Mouse (Mus musculus): ENCODE results near the gene Agap2. TPM values are rescaled to one million over a fixed set of nuclear protein-coding genes. Genes with fewer than 3 reads are reported as not detected.

The Agap2 gene
- total RNA-seq (2012; rRNA removed), result 43.5 and 46.0 TPM in 2 replicates
- 24.8 and 27.8 TPM in 2 replicates for total RNA-seq (2014; rRNA removed)
- polyA plus RNA-seq (2012; ENCODE audit: insufficient read length, low read depth), result 26.1 and 27.8 TPM in 2 replicates

DNA sequence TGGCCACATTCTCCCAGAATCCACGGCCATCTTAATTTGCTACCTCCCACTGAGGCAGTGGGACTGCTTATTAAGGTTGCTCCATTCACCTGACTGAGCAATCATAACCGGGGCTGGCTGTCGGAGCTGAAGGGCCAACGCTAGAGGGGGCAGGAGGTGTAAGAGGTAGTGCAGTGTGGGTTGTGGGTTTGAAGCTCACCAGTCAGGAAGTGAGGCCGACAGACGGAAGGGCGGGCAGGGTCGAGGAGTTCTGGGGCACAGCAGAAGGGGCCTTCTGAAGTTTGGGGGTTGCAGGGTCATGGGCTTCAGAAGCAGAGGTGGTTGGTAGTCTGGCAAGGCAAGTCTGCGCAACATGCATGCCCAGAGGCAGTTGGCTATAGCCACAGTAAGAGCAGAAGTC lies at the start of gene Agap2:
TSS of gene Agap2 (plus strand) at position 205 of the 400 bp plus-strand sequence.
- peak within 1 kb of the TSS; percentile 59 for H3K4me2 ChIP-seq (ENCODE audit: insufficient read depth, low read depth, poor library complexity, severe bottlenecking)
- H3K9ac ChIP-seq (ENCODE audit: insufficient read depth, low read depth), result peak within 1 kb of the TSS; percentile 59
- in situ Hi-C loops (cut with MboI; ENCODE audit: low pct_ligation_motif_present, low pct_unique_long_range_greater_than_20kb, low sequenced_read_pairs), result no loop called here
- peak within 1 kb of the TSS; percentile 68 to 88 (median 77) for H3K4me3 ChIP-seq (replicated peaks in 1 of 3; ENCODE audit: low read depth in 2 of 3, low read length in 2 of 3, poor library complexity in 1 of 3)
- TF ChIP-seq PAX5 (IDR thresholded peaks at IDR 0.05; ENCODE audit: low read length) (no peak), EP300 (IDR thresholded peaks at IDR 0.05; ENCODE audit: low read length) (no peak), RCOR1 (conservative IDR thresholded peaks at IDR 0.05; ENCODE audit: low read depth, low read length) (peak; percentile 49; the same call in 1 of the 2 replicates), SMC3 (IDR thresholded peaks at IDR 0.05; ENCODE audit: low read depth, low read length) (peak; percentile 54), ZMIZ1 (IDR thresholded peaks at IDR 0.05; ENCODE audit: low read depth, low read length) (no peak), ETS1 (conservative IDR thresholded peaks at IDR 0.05; ENCODE audit: low read depth, low read length) (0 out of 2 replicates have a peak, but pooled peaks have one; percentile 26), MYC (IDR thresholded peaks at IDR 0.05; ENCODE audit: low read depth, low read length) (no peak), ZNF384 (IDR thresholded peaks at IDR 0.05; ENCODE audit: low read depth, low read length) (no peak), SIN3A (IDR thresholded peaks at IDR 0.05; ENCODE audit: low read length) (peak; percentile 73; the same call in 1 of the 2 replicates), MAFK (IDR thresholded peaks at IDR 0.05; ENCODE audit: insufficient replicate concordance, low read length) (no peak), GABPA (IDR thresholded peaks at IDR 0.05; ENCODE audit: insufficient replicate concordance, low read depth, low read length) (no peak), RAD21 (IDR thresholded peaks at IDR 0.05; ENCODE audit: low read depth, low read length) (peak; percentile 34), CTCF (conservative IDR thresholded peaks at IDR 0.05 in 1 of 2, IDR thresholded peaks at IDR 0.05 in 1 of 2; ENCODE audit: low read depth in 2 of 2, low read length in 2 of 2) (peak in 1 of 2 experiments; percentile 76; a peak in 2 of 4 replicates), KAT2A (IDR thresholded peaks at IDR 0.05; ENCODE audit: insufficient replicate concordance, low read length) (0 out of 2 replicates have a peak, but pooled peaks have one; percentile 22), BHLHE40 (IDR thresholded peaks at IDR 0.05; ENCODE audit: low read depth, low read length) (no peak), TCF12 (IDR thresholded peaks at IDR 0.05; ENCODE audit: low read depth, low read length) (peak; percentile 52; the same call in 1 of the 2 replicates), JUN (IDR thresholded peaks at IDR 0.05; ENCODE audit: insufficient read depth, low read depth, low read length) (no peak), CHD1 (IDR thresholded peaks at IDR 0.05; ENCODE audit: low read depth, low read length) (no peak), USF2 (conservative IDR thresholded peaks at IDR 0.05; ENCODE audit: low read depth, low read length) (no peak), E2F4 (IDR thresholded peaks at IDR 0.05; ENCODE audit: insufficient replicate concordance, low read depth, low read length) (no peak), ELF1 (IDR thresholded peaks at IDR 0.05; ENCODE audit: low read depth, low read length) (peak; percentile 88), MAZ (IDR thresholded peaks at IDR 0.05; ENCODE audit: low read depth, low read length) (peak; percentile 78; the same call in 1 of the 2 replicates), POLR2A (IDR thresholded peaks at IDR 0.05; ENCODE audit: low read depth, low read length) (peak; percentile 76), HCFC1 (IDR thresholded peaks at IDR 0.05; ENCODE audit: low read depth, low read length) (no peak), ZKSCAN1 (IDR thresholded peaks at IDR 0.05; ENCODE audit: borderline replicate concordance, low read depth, low read length) (no peak), MXI1 (IDR thresholded peaks at IDR 0.05; ENCODE audit: low read depth, low read length) (peak; percentile 50; the same call in 1 of the 2 replicates), MAX (IDR thresholded peaks at IDR 0.05; ENCODE audit: low read length) (no peak; the same call in 1 of the 2 replicates), POLR2AphosphoS2 (IDR thresholded peaks at IDR 0.05; ENCODE audit: low read depth, low read length) (no peak), IRF4 (IDR thresholded peaks at IDR 0.05; ENCODE audit: low read depth, low read length) (no peak), MEF2A (IDR thresholded peaks at IDR 0.05; ENCODE audit: borderline replicate concordance, low read depth, low read length) (peak; percentile 65; the same call in 1 of the 2 replicates), USF1 (IDR thresholded peaks at IDR 0.05; ENCODE audit: low read depth, low read length) (no peak), CHD2 (IDR thresholded peaks at IDR 0.05; ENCODE audit: low read length) (no peak), UBTF (IDR thresholded peaks at IDR 0.05; ENCODE audit: low read depth, low read length) (no peak), JUND (conservative IDR thresholded peaks at IDR 0.05; ENCODE audit: low read depth, low read length) (no peak), NRF1 (IDR thresholded peaks at IDR 0.05; ENCODE audit: low read depth, low read length) (no peak), NELFE (IDR thresholded peaks at IDR 0.05; ENCODE audit: low read depth, low read length) (peak; percentile 66), TBP (conservative IDR thresholded peaks at IDR 0.05; ENCODE audit: low read depth, low read length) (no peak), ZC3H11A (IDR thresholded peaks at IDR 0.05; ENCODE audit: low read depth, low read length) (no peak)
- DNase-seq (ENCODE audit: extremely low read depth), result peak; percentile 90
- peaks cover 9 to 27% of the 10 kb centered on the region in 2 experiments; a peak in 3 of 4 replicates for H3K4me1 ChIP-seq (ENCODE audit: control insufficient read depth in 1 of 2, insufficient read depth in 2 of 2)
- peaks cover 7 to 25% of the 10 kb centered on the region in 2 experiments for H3K36me3 ChIP-seq (replicated peaks in 1 of 2; ENCODE audit: control insufficient read depth in 1 of 2, insufficient read depth in 1 of 2, low read length in 1 of 2)
- dilution Hi-C loops (cut with MboI; ENCODE audit: extremely low pct_ligation_motif_present, extremely low pct_unique_long_range_greater_than_20kb, low sequenced_read_pairs), result no loop called here
- no peaks in the 10 kb centered on the region for H3K27me3 ChIP-seq (replicated peaks)
- no peaks in the 10 kb centered on the region for H3K9me3 ChIP-seq (replicated peaks; ENCODE audit: low read length)
- H3K79me2 ChIP-seq (replicated peaks; ENCODE audit: control insufficient read depth, extremely low read depth, insufficient read depth, poor library complexity, severe bottlenecking), result peaks cover 9% of the 10 kb centered on the region
- H3K27ac ChIP-seq (ENCODE audit: insufficient read depth, low read depth), result peak within 1 kb of the TSS; percentile 25; the same call in 1 of the 2 replicates

Data from CH12.LX (cell line).